Mouse (Mus musculus): ENCODE results near the gene Arhgap8.

GRCm38 (mm10) chr15:84677943-84678342, 41.9 kb upstream of the Arhgap8 start:
- TF ChIP-seq CTCF (conservative IDR thresholded peaks at IDR 0.05; ENCODE audit: insufficient read depth, insufficient read length, low read depth, low read length): no peak
- TF ChIP-seq POLR2A (IDR thresholded peaks at IDR 0.05; ENCODE audit: low read depth, low read length): no peak

Data from kidney, adult 2 months (tissue).